Mouse (Mus musculus) forebrain, postnatal 0 days (tissue): ENCODE data around the gene Xntrpc. TPM values are rescaled to one million over a fixed set of nuclear protein-coding genes. Genes with fewer than 3 reads are reported as not detected.
"Not testable (repeated sequence)": the region's sequence is repeated elsewhere in the genome, so short reads cannot be mapped to it uniquely, and the experiment has no call there.

Experiments used
- ATAC-seq: fragments of 200-750 bp; cut with Nextera tagmentation; 2 replicates; pipeline ENCODE4 v1.8.0; 2017; ENCODE audit warnings: mild to moderate bottlenecking, moderate library complexity
- DNase-seq: peaks from one replicate; pipeline ENCODE4 v3.0.0-alpha.2; 2015
- H3K27ac ChIP-seq: fragments of 300-500 bp; sonication (generic); 2 replicates; pipeline ENCODE4 v1.5.1; 2014; ENCODE audit warnings: low read depth, mild to moderate bottlenecking, antibody characterized with exemption, low read length, moderate library complexity, mixed read lengths
- H3K27me3 ChIP-seq: fragments of 300-500 bp; sonication (generic); 2 replicates; pipeline ENCODE4 v1.6.1; 2014; ENCODE audit warnings: mild to moderate bottlenecking, low read length, mixed read lengths; ENCODE audit not compliant: insufficient read depth
- H3K36me3 ChIP-seq: fragments of 300-500 bp; sonication (generic); 2 replicates; pipeline ENCODE4 v1.6.1; 2014; ENCODE audit warnings: mild to moderate bottlenecking, moderate library complexity; ENCODE audit not compliant: insufficient read depth
- H3K4me1 ChIP-seq: fragments of 300-500 bp; sonication (generic); 2 replicates; pipeline ENCODE4 v1.6.1; 2014; ENCODE audit warnings: antibody characterized with exemption; ENCODE audit not compliant: insufficient read depth
- H3K4me2 ChIP-seq: fragments of 300-500 bp; sonication (generic); 2 replicates; pipeline ENCODE4 v1.6.1; 2014; ENCODE audit warnings: low read depth, mild to moderate bottlenecking, moderate library complexity
- H3K4me3 ChIP-seq: fragments of 300-500 bp; sonication (generic); 2 replicates; pipeline ENCODE4 v1.5.1; 2014; ENCODE audit warnings: low read depth, low read length, mixed read lengths
- H3K9ac ChIP-seq: fragments of 300-500 bp; sonication (generic); 2 replicates; pipeline ENCODE4 v1.6.1; 2014; ENCODE audit warnings: mild to moderate bottlenecking
- H3K9me3 ChIP-seq: fragments of 300-500 bp; sonication (generic); 2 replicates; pipeline ENCODE4 v1.6.1; 2016; ENCODE audit warnings: low read length
- CTCF ChIP-seq: sonication (generic); IDR thresholded peaks from 2 replicates; pipeline ENCODE4 v1.5.1; 2016; ENCODE audit warnings: antibody characterized with exemption, control low read depth, low read depth
- WGBS: fragments of 180-500 bp; shearing (Covaris S2); extraction: QIAGEN DNeasy Blood & Tissue Kit; methylation state at CpG from one replicate; pipeline ENCODE4 v1.1.7; 2014; 5-methylcytosine and 5-hydroxymethylcytosine counted together
- polyA plus RNA-seq: library from polyadenylated mRNA; unstranded; fragments of >200 nt; fragmentation: Nextera tagmentation; extraction: Ambion mirVana; gene quantifications from 2 replicates; pipeline ENCODE4 v1.2.1, GENCODE M21; 2015
- total RNA-seq: library from RNA; depleted of rRNA; stranded (reverse); fragments of >200 nt; gene quantifications from 2 replicates; pipeline ENCODE4 v1.2.3, GENCODE M21; 2014; rRNA removed

The Xntrpc gene
- 1.3 and 2.5 TPM in 2 replicates for total RNA-seq
- polyA plus RNA-seq, result 0.42 and 0.58 TPM in 2 replicates

DNA sequence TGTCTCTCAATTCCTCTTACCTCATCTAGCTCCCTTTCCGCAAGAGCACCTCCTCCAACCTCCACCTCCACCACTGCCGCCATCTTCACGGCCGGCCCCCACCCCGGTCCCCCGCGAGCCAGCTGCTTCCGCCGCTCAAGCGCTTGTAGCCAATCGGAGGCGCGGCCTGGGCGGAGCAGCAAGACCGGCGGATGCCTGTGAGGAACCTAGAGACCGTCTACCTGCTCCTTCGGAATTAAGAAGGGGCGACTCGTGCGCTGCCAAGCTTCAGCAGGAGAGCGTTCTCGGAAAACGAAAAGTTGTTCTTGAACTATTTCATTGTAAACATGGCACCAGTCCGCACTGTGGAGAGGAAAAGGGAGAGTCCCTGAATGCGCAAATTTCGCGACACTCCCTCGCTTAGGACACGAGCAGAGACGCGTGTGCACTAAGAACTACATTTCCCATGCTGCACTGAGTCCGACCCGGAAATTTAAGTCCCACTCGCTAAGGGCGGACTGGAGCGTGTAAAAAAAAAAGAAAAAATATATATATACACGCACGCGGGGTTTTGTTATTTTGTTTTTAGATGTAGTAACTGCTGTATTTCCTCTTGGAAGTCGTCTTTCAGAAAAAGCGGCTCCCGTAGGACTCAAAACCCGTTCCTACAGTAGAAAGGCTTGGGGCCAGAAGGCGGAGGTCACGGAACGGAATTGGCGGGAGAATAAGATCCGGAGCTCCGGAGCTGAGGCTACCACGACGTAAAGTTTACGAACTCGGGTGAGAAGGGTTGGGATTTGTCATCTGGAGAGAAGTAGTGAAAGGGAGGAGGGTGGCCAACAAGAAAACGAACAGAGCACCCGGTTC is at the start of gene Xntrpc, which contains the start of the genes Rnf121 and Xndc1:
Gene Xntrpc, plus strand, starts transcription at position 668 of the 846 bp plus-strand sequence.
Gene Rnf121, minus strand, starts transcription at position 424 of the 846 bp plus-strand sequence.
Gene Xndc1, plus strand, starts transcription at position 466 of the 846 bp plus-strand sequence.
- Histone ChIP-seq H3K4me3 (peak within 1 kb of the TSS; percentile 83), H3K9me3 (no peaks in the 10 kb centered on the region), H3K27me3 (no peaks in the 10 kb centered on the region), H3K4me2 (peak within 1 kb of the TSS; percentile 73), H3K27ac (peak within 1 kb of the TSS; percentile 88), H3K9ac (peak within 1 kb of the TSS; percentile 77), H3K36me3 (no peaks in the 10 kb centered on the region), H3K4me1 (peaks cover 7% of the 10 kb centered on the region; the same call in 1 of the 2 replicates)
- TF ChIP-seq CTCF, result no peak
- peak; percentile 99 for ATAC-seq
- peak; percentile 96 for DNase-seq
- under 1% methylated on average over 56 of the region's 56 CpGs for WGBS

DNA sequence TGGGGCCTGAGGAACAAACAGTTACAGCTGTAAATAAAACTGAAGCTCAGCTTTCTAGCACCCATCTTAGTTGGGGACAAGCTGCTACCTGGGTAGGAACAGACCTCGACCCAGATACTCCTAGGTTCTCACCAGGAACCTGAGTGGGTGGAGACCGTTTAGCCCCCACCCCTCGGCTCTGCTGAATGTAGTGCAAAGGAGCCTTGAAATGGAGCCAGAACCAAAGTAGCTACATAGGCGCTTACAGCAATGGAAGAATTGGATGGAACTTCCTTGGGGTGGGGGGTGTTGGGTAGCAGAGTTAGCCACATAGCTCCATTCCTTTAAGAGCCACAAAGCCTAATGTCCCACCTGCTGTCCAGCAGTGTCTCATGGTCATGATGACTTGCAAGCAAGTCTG is 48.6 kb upstream of the Xntrpc start:
- Histone ChIP-seq H3K4me3 (no peak overlapping the region), H3K27ac (no peak overlapping the region), H3K4me2 (no peak overlapping the region), H3K36me3 (peaks cover 86% of the 10 kb centered on the region), H3K27me3 (no peaks in the 10 kb centered on the region), H3K4me1 (no peaks in the 10 kb centered on the region), H3K9me3 (no peaks in the 10 kb centered on the region), H3K9ac (no peak overlapping the region)
- no peak for DNase-seq
- 81% methylated on average over 4 of the region's 4 CpGs for WGBS
- no peak for ATAC-seq
- no peak for TF ChIP-seq CTCF

DNA sequence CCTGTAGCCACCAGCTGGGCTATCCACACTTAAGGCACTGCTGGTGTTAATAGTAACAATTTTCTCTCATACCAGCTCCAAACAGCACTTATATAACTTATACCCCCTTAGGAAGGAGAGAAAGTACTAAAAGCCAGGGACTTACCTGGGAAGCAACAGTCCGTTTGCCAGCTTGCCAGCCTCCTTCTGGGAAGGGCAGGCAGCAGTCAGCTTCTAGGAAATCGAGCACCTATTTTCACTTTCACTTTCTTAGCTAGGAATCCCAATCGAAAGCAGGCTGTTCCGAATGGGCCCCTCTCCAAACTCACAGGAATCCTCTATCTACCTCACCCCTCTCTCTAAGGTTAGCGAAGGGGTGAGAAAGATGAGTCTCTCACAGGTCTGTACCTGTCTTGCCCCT is 48.1 kb upstream of the Xntrpc start:
- no peak for TF ChIP-seq CTCF
- DNase-seq (no peak), ATAC-seq (no peak)
- Histone ChIP-seq H3K27ac (no peak overlapping the region), H3K9me3 (no peaks in the 10 kb centered on the region), H3K9ac (no peak overlapping the region), H3K27me3 (no peaks in the 10 kb centered on the region), H3K4me2 (no peak overlapping the region), H3K36me3 (peaks cover 84% of the 10 kb centered on the region), H3K4me1 (no peaks in the 10 kb centered on the region), H3K4me3 (no peak overlapping the region)
- 89% methylated on average over 5 of the region's 5 CpGs for WGBS

GRCm38 (mm10) chr7:102018034-102018433 is 47.5 kb upstream of the Xntrpc start:
- Histone ChIP-seq H3K27ac (no peak overlapping the region), H3K9me3 (no peaks in the 10 kb centered on the region), H3K4me3 (no peak overlapping the region), H3K4me2 (no peak overlapping the region), H3K4me1 (no peaks in the 10 kb centered on the region), H3K9ac (no peak overlapping the region), H3K27me3 (no peaks in the 10 kb centered on the region), H3K36me3 (peaks cover 84% of the 10 kb centered on the region)
- DNase-seq, result no peak
- no peak for TF ChIP-seq CTCF
- ATAC-seq, result no peak
- 79% methylated on average over 7 of the region's 7 CpGs for WGBS

GRCm38 (mm10) chr7:102018590-102018989 is 46.9 kb upstream of the Xntrpc start, which contains the start of gene Il18bp:
Gene Il18bp (minus strand): TSS chr7:102018690.
- H3K4me1 ChIP-seq, result no peaks in the 10 kb centered on the region
- DNase-seq, result no peak
- no peak within 1 kb of the TSS for H3K9ac ChIP-seq
- no peak within 1 kb of the TSS for H3K4me3 ChIP-seq
- no peak for ATAC-seq
- no peak for TF ChIP-seq CTCF
- no peak within 1 kb of the TSS for H3K4me2 ChIP-seq
- H3K36me3 ChIP-seq, result peaks cover 84% of the 10 kb centered on the region
- no peaks in the 10 kb centered on the region for H3K27me3 ChIP-seq
- H3K9me3 ChIP-seq, result no peaks in the 10 kb centered on the region
- no peak within 1 kb of the TSS for H3K27ac ChIP-seq
- 94% methylated on average over 3 of the region's 3 CpGs for WGBS

- peaks cover 81% of the 10 kb centered on the region for H3K36me3 ChIP-seq
Observed at GRCm38 (mm10) chr7:102019362-102019761, 46.2 kb upstream of the Xntrpc start.

DNA sequence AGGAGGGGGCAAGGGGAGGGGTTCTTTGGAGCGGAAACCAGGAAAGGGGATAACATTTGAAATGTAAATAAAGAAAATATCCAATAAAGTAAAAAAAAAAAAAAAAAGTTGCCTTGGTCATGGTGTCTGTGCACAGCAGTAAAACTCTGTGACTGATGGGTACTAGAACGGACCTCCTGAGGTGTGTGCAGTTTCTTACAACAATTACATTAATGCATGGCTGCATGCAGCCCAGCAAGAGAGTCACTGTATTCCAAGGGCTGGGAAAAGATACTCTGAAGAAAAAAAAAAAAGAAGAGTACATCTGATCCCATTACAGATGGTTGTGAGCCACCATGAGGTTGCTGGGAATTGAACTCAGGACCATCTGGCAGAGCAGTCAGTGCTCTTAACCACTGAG is 44.6 kb upstream of the Xntrpc start:
- not testable (repeated sequence) for H3K4me2 ChIP-seq, H3K27me3 ChIP-seq, H3K9ac ChIP-seq, ATAC-seq, H3K9me3 ChIP-seq, H3K4me3 ChIP-seq, H3K4me1 ChIP-seq, H3K27ac ChIP-seq, DNase-seq
- WGBS, result 83% methylated on average over 2 of the region's 2 CpGs
- peaks cover 76% of the 10 kb centered on the region for H3K36me3 ChIP-seq

More at GRCm38 (mm10) chr7:102019362-102019761, 46.2 kb upstream of the Xntrpc start:
- no peak overlapping the region for H3K4me3 ChIP-seq
- no peaks in the 10 kb centered on the region for H3K9me3 ChIP-seq
- H3K4me1 ChIP-seq, result no peaks in the 10 kb centered on the region
- no peak overlapping the region for H3K4me2 ChIP-seq
- H3K27me3 ChIP-seq, result no peaks in the 10 kb centered on the region
- WGBS, result 71% methylated on average over 3 of the region's 3 CpGs
- DNase-seq (no peak), ATAC-seq (no peak)
- TF ChIP-seq CTCF, result no peak
- no peak overlapping the region for H3K9ac ChIP-seq
- no peak overlapping the region for H3K27ac ChIP-seq
